Mouse (Mus musculus) forebrain, embryonic 10.5 days (tissue): ENCODE results near the gene Ddx55. TPM values are rescaled to one million over a fixed set of nuclear protein-coding genes. Genes with fewer than 3 reads are reported as not detected.
A peak's percentile ranks its signal among the peaks of the same experiment; 100 is the strongest.
"Not testable (repeated sequence)": the region's sequence is repeated elsewhere in the genome, so short reads cannot be mapped to it uniquely, and the experiment has no call there.

Experiments used
- DNase-seq: peaks from one replicate; pipeline ENCODE4 v3.0.0-alpha.2; 2017; ENCODE audit warnings: low spot score; ENCODE audit errors: extremely low spot score
- H3K27ac ChIP-seq: fragments of 300-500 bp; sonication (generic); 2 replicates; pipeline ENCODE4 v1.5.1; 2016; ENCODE audit warnings: mild to moderate bottlenecking
- H3K27me3 ChIP-seq: fragments of 300-500 bp; sonication (generic); 2 replicates; pipeline ENCODE4 v1.6.1; 2016; ENCODE audit warnings: mild to moderate bottlenecking; ENCODE audit not compliant: poor library complexity, severe bottlenecking
- H3K36me3 ChIP-seq: fragments of 300-500 bp; sonication (generic); replicated peaks from 2 replicates; pipeline ENCODE4 v1.6.1; 2016; ENCODE audit warnings: mild to moderate bottlenecking, moderate library complexity
- H3K4me1 ChIP-seq: fragments of 300-500 bp; sonication (generic); 2 replicates; pipeline ENCODE4 v1.6.1; 2016
- H3K4me3 ChIP-seq: fragments of 300-500 bp; sonication (generic); 2 replicates; pipeline ENCODE4 v1.5.1; 2016; ENCODE audit warnings: mild to moderate bottlenecking, moderate library complexity
- H3K9me3 ChIP-seq: fragments of 300-500 bp; sonication (generic); 2 replicates; pipeline ENCODE4 v1.6.1; 2016; ENCODE audit warnings: mild to moderate bottlenecking, moderate library complexity
- WGBS: fragments of 180-500 bp; shearing (Covaris S2); methylation state at CpG from one replicate; pipeline ENCODE4 v1.1.7; 2016; 5-methylcytosine and 5-hydroxymethylcytosine counted together
- polyA plus RNA-seq: library from polyadenylated mRNA; unstranded; fragments of >200 nt; fragmentation: Nextera tagmentation; extraction: Ambion mirVana; gene quantifications from 2 replicates; pipeline ENCODE4 v1.2.1, GENCODE M21; 2016

Ddx55 gene
- polyA plus RNA-seq, 1 experiment from 2014 or later, result 21.7 TPM

- no peaks in the 10 kb centered on the region; the same call in 1 of the 2 replicates for H3K27me3 ChIP-seq
- H3K9me3 ChIP-seq, result no peaks in the 10 kb centered on the region
- peaks cover 23% of the 10 kb centered on the region for H3K4me1 ChIP-seq
- H3K27ac ChIP-seq, result peak overlapping the region; percentile 91
- WGBS, result under 1% methylated on average over 82 of the region's 89 CpGs
- peak; percentile 51 for DNase-seq
- H3K4me3 ChIP-seq, result peak overlapping the region; percentile 90
- H3K36me3 ChIP-seq, result peaks cover 39% of the 10 kb centered on the region
These were observed 11.6 kb upstream of the Ddx55 start for GRCm38 (mm10) chr5:124540905-124541601.

GRCm38 (mm10) chr5:124541602-124541973 lies 11.1 kb upstream of the Ddx55 start:
- Histone ChIP-seq H3K9me3 (no peaks in the 10 kb centered on the region), H3K4me3 (peak overlapping the region; percentile 90), H3K27me3 (no peaks in the 10 kb centered on the region; the same call in 1 of the 2 replicates), H3K4me1 (peaks cover 20% of the 10 kb centered on the region), H3K36me3 (peaks cover 44% of the 10 kb centered on the region), H3K27ac (peak overlapping the region; percentile 91)
- WGBS, result 18% methylated on average over 8 of the region's 8 CpGs
- no peak for DNase-seq

GRCm38 (mm10) chr5:124550737-124551136 lies 1.9 kb upstream of the Ddx55 start:
- WGBS, result 88% methylated on average over 4 of the region's 4 CpGs
- not testable (repeated sequence) for H3K27ac ChIP-seq, H3K4me3 ChIP-seq, DNase-seq, H3K9me3 ChIP-seq, H3K27me3 ChIP-seq
- peaks cover 17% of the 10 kb centered on the region for H3K4me1 ChIP-seq
- H3K36me3 ChIP-seq, result peaks cover 57% of the 10 kb centered on the region

DNA sequence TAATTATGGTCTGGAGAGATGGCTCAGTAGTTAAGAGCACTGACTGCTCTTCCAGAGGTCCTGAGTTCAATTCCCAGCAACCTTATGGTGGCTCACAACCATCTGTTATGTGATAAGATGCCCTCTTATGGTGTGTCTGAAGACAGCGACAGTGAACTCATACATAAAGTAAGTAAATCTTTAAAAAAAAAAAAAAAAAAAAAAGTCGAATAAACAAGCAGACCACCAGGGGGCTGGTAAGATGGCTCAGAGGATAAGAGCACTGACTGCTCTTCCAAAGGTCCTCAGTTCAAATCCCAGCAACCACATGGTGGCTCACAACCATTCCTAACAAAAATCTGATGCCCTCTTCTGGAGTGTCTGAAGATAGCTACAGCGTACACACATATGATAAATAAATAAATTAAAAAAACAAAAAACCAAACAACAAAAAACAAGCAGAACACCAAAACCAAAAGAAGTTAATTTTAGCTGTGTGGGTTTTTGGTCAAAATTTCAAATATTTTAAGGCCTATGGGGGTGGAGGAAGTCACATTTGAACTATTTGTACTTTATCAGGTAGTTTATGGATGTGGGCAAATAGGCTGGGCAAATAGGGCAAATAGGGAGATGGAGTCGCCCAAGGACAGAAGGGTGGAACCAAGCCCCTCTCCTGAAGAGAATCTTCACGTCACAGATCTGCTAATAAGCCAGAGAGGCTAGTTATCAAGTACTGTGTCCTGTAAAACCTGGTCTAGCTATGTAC lies 1.1 kb upstream of the Ddx55 start:
- H3K27ac ChIP-seq, result peak overlapping the region; percentile 86
- H3K4me3 ChIP-seq, result peak overlapping the region; percentile 90
- H3K36me3 ChIP-seq, result peaks cover 57% of the 10 kb centered on the region
- WGBS, result 30% methylated on average over 5 of the region's 5 CpGs
- H3K9me3 ChIP-seq, DNase-seq, H3K27me3 ChIP-seq: not testable (repeated sequence)
- H3K4me1 ChIP-seq, result peaks cover 17% of the 10 kb centered on the region

DNA sequence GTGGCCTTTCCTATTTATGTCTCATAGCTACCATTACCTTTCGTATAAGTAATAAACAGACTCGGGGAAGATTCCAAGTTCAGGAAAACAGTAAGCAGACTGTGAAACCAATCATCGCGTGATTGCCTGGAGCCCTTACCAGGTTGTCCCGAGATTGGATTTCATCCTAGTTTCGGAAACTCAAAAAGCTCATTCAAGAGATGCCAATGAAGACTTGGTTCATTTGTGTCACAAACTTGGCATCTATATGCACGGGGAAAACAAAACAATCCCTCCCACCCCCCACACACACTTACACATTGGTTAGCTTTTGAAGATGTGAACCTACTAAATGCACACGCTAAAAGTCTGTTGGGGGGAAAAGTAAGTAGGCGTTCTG lies 581 bp upstream of the Ddx55 start:
- Histone ChIP-seq H3K9me3 (no peaks in the 10 kb centered on the region), H3K4me1 (peaks cover 17% of the 10 kb centered on the region), H3K36me3 (peaks cover 57% of the 10 kb centered on the region), H3K4me3 (peak overlapping the region; percentile 90), H3K27ac (peak overlapping the region; percentile 86), H3K27me3 (no peaks in the 10 kb centered on the region)
- 17% methylated on average over 9 of the region's 9 CpGs for WGBS
- no peak for DNase-seq

GRCm38 (mm10) chr5:124553607-124554006 lies 943 bp downstream of the Ddx55 start:
- Histone ChIP-seq H3K27me3 (no peaks in the 10 kb centered on the region), H3K4me1 (peaks cover 17% of the 10 kb centered on the region), H3K27ac (no peak overlapping the region), H3K36me3 (peaks cover 57% of the 10 kb centered on the region), H3K4me3 (peak overlapping the region; percentile 90), H3K9me3 (no peaks in the 10 kb centered on the region)
- no peak for DNase-seq
- 75% methylated on average over 6 of the region's 6 CpGs for WGBS

DNA sequence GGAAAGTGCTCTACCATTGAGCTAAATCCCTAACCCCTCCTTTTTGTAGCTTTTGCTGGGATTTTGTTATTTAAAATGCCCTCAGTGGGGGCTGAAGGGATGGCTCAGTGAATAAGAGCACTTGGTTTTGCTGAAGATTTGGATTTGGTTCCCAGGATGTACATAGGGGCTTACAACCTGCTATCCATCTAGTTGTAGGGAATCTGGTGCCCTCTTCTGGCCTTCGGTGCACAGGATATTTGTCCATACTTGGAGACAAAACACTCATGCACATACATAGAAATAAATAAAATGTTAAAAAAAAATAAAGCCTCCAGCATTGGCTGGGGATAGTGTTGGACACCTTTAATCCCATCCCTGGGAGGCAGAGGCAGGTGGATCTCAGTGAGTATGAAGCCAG lies 2.5 kb downstream of the Ddx55 start:
- H3K36me3 ChIP-seq, result peaks cover 68% of the 10 kb centered on the region
- H3K9me3 ChIP-seq, result no peaks in the 10 kb centered on the region
- H3K4me3 ChIP-seq, result no peak overlapping the region
- peaks cover 17% of the 10 kb centered on the region for H3K4me1 ChIP-seq
- WGBS, result 81% methylated on average over 1 of the region's 1 CpGs
- H3K27me3 ChIP-seq, result no peaks in the 10 kb centered on the region
- no peak for DNase-seq
- H3K27ac ChIP-seq, result no peak overlapping the region

DNA sequence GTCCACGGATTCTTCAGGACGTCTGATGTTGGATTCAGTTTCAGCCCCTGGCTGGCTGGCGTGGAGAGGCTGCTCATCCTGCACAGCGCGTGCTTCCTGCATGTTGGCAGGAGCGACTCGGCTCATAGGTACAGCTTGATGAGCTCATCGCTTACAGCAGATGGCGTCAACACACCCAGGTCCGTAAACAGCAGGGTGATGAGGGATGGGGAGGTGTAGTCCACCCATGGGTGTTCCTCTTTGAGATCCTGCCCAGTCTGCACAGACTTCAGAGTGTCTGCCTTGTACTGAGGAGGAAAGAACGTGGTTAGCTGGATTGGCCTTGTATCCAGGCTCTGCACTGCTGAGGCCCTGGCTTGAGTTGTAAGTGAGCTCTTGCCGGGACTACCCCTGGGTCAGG lies 18.4 kb downstream of the Ddx55 start:
- WGBS, result 88% methylated on average over 12 of the region's 12 CpGs
- no peak overlapping the region for H3K27ac ChIP-seq
- no peaks in the 10 kb centered on the region for H3K4me1 ChIP-seq
- H3K36me3 ChIP-seq, result peaks cover 100% of the 10 kb centered on the region
- H3K27me3 ChIP-seq, result no peaks in the 10 kb centered on the region
- no peak for DNase-seq
- no peaks in the 10 kb centered on the region for H3K9me3 ChIP-seq
- H3K4me3 ChIP-seq, result no peak overlapping the region

GRCm38 (mm10) chr5:124575467-124575866 lies 22.8 kb downstream of the Ddx55 start:
- no peak for DNase-seq
- Histone ChIP-seq H3K27ac (no peak overlapping the region), H3K9me3 (no peaks in the 10 kb centered on the region), H3K36me3 (peaks cover 72% of the 10 kb centered on the region), H3K4me3 (no peak overlapping the region), H3K27me3 (no peaks in the 10 kb centered on the region), H3K4me1 (peaks cover 23% of the 10 kb centered on the region)
- 96% methylated on average over 7 of the region's 7 CpGs for WGBS

DNA sequence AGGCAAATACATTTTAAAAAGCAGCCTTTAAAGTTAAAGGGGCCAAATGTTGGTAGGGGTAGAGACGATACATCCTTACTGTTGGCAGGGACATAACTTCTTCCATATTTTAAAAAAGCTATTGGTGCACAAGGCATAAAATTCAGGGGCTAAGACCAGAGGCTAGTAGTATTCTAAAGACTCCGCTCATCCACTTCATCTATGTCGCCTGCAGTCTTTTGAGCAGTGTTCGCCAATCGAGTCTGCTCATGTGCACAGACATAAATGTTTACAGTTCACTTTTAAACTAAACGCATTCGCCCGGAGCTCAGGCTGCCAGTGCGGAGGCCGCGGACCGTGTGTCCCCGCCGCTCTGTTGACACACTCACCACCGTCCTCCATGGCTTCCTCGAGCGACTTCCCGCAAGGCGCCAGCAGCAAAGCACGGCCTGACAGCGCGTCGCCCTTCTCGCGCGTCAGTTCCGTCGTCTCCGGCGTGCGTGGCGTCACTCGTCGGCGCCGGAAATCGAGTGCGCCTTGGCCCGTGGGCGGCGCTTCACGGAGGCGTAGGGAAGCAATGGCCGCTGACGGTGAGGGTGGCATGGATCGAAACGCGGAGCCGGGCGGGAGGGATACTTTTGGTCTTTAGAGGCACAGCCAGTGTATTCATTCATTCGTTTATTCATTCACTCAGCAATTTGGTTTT lies 26.1 kb downstream of the Ddx55 start, which contains the start of the genes Eif2b1 and Gtf2h3:
Gene Eif2b1 (minus strand): TSS at position 499 of the 685 bp plus-strand sequence.
Gene Gtf2h3 (plus strand): TSS at position 508 of the 685 bp plus-strand sequence.
- peaks cover 54% of the 10 kb centered on the region for H3K36me3 ChIP-seq
- peak within 1 kb of the TSS; percentile 75 for H3K27ac ChIP-seq
- under 1% methylated on average over 51 of the region's 51 CpGs for WGBS

GRCm38 (mm10) chr5:124582515-124582914 lies 29.9 kb downstream of the Ddx55 start:
- Histone ChIP-seq H3K36me3 (peaks cover 56% of the 10 kb centered on the region), H3K4me3 (no peak overlapping the region), H3K27ac (no peak overlapping the region), H3K4me1 (peaks cover 25% of the 10 kb centered on the region), H3K27me3 (no peaks in the 10 kb centered on the region), H3K9me3 (no peaks in the 10 kb centered on the region)
- DNase-seq, result no peak
- WGBS, result 95% methylated on average over 5 of the region's 5 CpGs

More for the DNA sequence above, 26.1 kb downstream of the Ddx55 start, which contains the start of the genes Eif2b1 and Gtf2h3:
- H3K4me1 ChIP-seq, result peaks cover 27% of the 10 kb centered on the region
- peak within 1 kb of the TSS; percentile 77 for H3K4me3 ChIP-seq
- H3K27me3 ChIP-seq, result no peaks in the 10 kb centered on the region
- DNase-seq, result peak; percentile 91
- H3K9me3 ChIP-seq, result no peaks in the 10 kb centered on the region

- DNase-seq, result no peak
- H3K27ac ChIP-seq, result no peak overlapping the region
- H3K36me3 ChIP-seq, result peaks cover 89% of the 10 kb centered on the region
- H3K4me3 ChIP-seq, result no peak overlapping the region
- 96% methylated on average over 3 of the region's 3 CpGs for WGBS
- no peaks in the 10 kb centered on the region for H3K9me3 ChIP-seq
- H3K4me1 ChIP-seq, result no peaks in the 10 kb centered on the region
- H3K27me3 ChIP-seq, result no peaks in the 10 kb centered on the region
These were observed 40.1 kb downstream of the Ddx55 start for GRCm38 (mm10) chr5:124592768-124593167.
